Mouse (Mus musculus) frontal cortex, postnatal 14 days (tissue): ENCODE results near the gene Dusp7.

Source experiments
- DNase-seq, 2 experiments: peaks; one replicate each; pipeline ENCODE4 v3.0.0; 2022; ENCODE audit warnings: low spot score in 2 of 2

Dusp7 gene

GRCm38 (mm10) chr9:106355217-106355974 is 13.0 kb upstream of the Dusp7 start:
- no peak for DNase-seq

DNA sequence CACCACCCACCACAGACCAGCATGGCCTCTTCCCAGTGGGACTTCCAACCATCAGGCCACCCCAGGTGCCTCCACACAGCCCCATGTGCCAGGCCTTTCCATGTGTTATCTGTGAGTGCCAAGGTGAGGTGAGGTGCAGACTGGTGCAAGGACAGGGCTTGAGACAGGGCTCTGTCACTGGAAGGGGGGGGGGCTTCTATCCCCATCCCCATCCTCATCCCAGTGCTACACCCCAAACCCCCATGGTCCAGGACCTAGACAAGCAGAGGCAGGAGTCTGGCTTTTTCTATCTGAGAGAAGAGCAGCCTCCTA is 12.5 kb upstream of the Dusp7 start:
- no peak for DNase-seq

DNA sequence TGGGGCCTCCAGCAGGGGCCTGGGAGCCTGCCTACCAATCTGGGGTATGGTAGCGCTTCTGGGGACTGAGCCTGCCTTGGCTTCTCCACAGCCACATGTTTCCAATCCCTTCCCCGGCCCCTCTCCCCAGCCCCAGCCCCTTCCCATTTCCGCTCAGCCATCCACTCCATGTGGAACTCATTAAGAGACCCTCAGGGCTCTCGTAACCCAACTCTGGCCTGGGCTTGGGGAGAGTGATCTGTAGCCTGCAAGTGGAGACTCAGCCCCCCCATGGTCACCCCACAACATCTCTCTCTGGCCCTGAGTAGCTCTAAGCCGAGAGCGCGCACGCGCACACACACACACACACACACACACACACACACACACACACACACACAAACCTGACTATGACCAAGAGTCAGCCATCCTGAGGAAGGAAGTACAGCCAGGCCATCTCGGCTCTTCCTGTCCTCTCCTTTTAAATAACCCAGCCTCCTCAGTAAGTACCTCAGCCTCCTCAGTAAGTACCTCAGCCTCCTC is 12.0 kb upstream of the Dusp7 start:
- no peak for DNase-seq

- no peak for DNase-seq
Observed at GRCm38 (mm10) chr9:106357167-106357566, 11.3 kb upstream of the Dusp7 start.

DNA sequence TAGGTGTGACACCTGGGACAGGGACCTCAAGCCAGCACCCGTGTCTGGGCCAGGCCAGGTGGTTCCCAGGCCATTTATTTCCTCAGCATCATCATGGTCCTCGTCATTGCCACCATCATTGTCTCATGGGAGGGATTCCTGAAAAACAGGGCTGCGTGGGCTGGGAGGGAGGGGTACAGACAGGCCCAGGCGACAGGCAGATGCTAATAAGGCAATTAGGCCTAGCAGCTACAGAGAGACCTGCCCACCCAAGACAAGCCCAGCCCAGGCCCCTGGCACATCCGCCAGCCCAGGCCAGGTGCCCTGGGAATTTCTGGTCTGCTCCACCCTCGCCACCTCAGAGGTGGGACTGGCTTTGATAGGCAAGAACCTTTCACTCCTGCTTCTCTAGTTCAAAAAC is 9.1 kb upstream of the Dusp7 start:
- DNase-seq: no peak

DNA sequence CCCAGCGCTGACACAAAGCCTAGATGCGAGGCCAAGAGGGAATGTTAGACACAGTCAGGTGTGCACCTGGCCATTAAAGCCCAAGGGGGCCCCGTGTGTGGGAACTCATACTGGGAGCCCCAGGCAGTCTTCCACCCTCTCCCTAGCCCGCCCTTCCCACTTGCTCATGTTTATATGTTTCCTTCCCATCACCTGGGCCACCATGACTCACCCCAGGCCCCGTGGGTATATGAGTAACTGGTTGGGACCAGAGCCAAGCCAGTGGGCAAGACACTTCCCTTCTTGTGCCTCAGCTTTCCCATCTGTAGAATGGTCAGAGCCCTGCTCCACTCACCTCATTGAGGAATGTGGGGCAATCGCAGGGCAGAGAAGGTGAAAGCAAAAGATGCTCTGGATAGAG is 7.3 kb upstream of the Dusp7 start:
- no peak for DNase-seq

DNA sequence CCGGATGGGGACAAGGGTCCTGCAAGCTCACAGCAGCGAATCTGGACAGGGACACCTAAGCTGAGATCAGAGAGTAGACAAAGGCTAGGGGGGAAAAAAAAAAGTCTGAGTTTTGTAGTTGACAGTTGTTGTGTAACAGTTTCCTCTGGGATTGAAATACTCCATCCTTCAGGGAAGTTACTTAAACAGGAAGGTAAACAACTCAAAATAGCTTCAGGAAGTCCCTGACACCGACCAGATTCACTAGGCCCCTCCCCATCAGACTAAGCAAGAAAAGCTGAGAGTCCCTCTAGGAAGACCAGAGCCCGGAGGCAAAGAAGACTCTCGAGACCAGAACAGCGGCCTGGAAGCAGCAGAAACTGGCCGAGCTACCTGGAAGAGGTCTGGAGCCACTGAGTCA is 3.1 kb upstream of the Dusp7 start:
- DNase-seq: no peak

- DNase-seq: no peak
Observed at GRCm38 (mm10) chr9:106366188-106366587, 2.2 kb upstream of the Dusp7 start.

DNA sequence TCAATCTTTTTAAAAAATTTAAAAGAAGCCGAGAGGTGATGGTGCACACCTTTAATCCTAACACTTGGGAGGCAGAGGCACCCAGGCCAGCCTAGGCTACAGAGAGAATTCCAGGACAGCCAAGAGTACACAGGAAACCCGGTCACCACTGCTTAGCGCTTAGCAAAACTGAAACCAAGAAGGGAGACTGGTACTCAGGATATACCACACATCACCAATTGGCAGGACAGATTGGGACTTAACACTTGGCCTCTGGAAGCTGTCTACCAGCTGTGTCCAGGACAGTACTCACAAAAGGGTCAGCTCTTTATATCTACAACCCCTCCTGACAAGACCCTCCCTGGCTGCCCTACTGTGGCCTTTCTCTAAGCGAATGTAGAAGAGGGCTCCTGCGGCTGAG is 1.4 kb upstream of the Dusp7 start:
- no peak for DNase-seq

DNA sequence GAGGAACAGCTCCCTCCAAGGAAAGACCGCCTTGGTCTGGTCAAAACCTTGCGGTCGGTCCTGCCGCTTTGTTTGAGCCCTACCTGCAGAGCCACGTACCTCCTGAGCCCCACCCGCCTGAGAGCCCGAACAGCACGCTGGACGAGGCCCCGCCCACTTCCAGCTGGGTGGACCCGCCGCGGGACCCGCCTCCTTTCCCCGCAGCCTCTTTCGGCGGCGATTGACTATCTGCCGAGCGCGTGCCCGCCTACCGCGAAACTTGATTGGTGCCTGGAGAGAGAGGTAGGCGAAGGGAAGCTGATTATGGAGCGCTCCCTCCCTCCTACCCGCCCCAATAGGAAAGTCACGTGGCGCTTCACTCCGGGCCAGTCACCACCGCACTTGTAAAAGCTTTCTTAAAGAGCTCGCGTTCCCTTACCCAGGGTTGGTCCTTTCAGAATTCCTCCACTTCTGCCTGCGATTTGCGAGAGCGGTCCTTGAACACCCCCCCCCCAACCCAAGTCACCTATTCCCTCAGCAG is 780 bp upstream of the Dusp7 start:
- peak; percentile 97 to 98 for DNase-seq

DNA sequence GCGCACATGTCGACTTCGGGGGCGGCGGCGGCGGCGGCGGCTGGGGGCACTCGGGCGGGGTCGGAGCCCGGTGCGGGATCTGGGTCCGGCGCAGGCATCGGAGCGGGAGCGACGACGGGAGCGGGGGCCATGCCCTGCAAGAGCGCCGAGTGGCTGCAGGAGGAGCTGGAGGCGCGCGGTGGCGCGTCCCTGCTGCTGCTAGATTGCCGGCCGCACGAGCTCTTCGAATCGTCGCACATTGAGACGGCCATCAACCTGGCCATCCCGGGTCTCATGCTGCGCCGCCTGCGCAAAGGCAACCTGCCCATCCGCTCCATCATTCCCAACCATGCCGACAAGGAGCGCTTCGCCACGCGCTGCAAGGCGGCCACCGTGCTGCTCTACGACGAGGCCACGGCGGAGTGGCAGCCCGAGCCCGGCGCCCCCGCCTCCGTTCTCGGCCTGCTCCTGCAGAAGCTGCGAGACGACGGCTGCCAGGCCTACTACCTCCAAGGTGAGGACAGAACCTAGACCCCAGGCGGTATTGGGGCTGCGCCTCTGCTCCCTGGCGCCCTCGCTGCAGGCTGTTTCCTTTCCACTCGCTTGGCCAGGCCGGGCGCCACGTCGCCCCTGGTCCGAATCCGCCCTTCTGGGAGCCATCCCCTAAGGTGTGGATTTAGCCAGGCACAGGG is 534 bp downstream of the Dusp7 start:
- DNase-seq: no peak

GRCm38 (mm10) chr9:106369801-106370485 is 1.5 kb downstream of the Dusp7 start:
- DNase-seq: no peak

- DNase-seq: no peak
Observed at GRCm38 (mm10) chr9:106370620-106371383, 2.4 kb downstream of the Dusp7 start.

- DNase-seq: no peak
Observed at GRCm38 (mm10) chr9:106371384-106371671, 2.9 kb downstream of the Dusp7 start.

DNA sequence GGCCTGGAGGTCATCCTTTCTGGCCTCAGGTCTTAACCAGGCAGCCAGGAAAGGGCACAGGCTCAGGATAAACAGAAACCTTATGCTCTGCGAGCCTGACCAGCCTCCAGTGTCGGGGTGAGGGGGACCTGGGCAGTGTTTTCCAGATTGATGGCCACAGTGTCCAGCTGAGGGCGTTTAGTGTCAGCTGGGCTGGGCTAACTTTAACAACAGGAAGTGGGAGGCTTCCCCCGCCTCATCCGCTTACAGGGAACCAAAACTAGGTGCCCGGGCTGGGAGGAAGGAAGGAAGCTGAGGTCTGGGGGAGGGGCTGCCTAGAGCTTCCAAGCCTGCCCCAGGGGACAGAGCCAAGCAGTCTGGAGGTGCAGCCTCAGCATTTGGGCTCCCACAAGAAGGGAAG is 3.3 kb downstream of the Dusp7 start:
- peak; percentile 61 to 79 for DNase-seq

GRCm38 (mm10) chr9:106372431-106373412 is 4.3 kb downstream of the Dusp7 start:
- no peak for DNase-seq

DNA sequence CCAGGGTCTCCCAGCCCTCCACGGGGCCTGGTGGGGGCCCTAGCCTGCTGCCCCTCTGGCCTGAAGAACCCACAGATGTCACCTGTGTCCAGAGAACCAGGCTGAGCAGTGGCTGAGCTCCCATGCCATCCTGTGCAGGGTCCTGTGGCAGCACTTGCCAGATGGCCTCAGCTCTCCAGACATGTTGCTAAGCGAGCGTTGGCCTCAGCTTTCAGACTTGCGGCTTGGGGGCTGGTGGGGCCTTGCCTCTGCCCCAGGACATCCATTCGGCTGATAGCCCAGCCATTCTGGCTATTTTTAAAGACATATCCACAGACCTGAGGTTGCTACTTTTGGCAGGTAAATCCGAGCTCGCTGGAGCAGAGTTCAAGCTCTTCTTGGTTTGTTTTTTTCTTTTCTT is 5.5 kb downstream of the Dusp7 start:
- no peak for DNase-seq

DNA sequence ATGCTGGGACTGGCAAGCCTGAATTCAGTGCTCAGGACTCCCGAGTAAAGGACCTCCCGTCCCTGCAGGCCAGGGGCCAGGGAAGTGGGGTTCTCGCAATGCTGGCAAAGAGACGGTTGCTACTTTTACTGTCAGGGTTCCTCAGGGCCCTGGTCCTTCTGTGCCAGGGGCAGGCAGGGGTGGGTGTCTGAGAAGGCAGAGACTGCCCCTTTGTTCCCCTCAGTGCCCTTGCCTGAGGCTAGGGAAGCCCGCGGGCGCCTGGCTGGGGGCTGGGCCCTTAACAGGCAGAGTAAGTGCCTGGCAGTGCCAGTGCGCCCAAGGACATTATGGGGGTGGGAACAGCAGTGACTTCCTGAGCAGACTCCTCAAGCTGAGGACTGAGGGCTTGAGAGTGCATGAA is 8.8 kb downstream of the Dusp7 start:
- DNase-seq: no peak

- DNase-seq: no peak
Observed at GRCm38 (mm10) chr9:106378045-106378444, 9.6 kb downstream of the Dusp7 start.

DNA sequence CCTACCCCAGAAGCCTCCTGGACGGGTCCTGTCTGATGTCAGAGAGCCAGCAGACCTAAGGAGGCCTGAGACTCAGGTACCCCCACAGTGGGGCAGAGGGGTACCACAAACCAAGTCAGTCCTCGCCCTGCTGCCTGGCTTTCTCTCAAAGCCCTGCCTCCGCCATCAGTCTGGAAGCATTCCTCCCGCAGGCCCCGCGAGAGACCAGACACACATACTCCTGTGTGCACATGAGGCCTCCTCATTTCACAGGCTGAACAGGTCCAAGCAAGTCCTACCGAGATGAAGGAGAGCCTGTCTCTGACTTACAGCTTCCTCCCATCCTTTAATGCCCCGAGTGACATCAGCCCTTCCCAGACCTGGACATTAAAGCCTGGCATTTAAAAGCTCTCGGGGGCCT is 10.3 kb downstream of the Dusp7 start:
- DNase-seq: no peak
